Mouse (Mus musculus): Measurements from ENCODE around the gene Dpysl4.

Gene Dpysl4

DNA sequence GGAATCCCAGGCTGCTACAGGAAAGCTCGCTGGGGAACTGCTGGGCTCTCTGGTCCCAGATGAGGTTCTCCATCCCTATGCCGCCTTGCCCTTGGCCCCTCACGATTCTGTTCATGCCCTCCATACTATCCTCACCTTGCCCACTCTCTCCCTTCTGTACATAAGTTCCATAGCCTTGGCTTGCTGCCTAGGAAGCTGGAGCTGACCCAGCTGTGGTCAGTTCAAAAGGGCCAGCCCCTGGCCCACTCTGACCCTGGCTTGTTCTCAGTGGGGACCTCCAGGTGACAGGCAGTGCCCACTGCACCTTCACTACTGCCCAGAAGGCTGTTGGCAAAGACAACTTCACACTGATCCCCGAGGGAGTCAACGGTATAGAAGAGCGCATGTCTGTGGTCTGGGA, 10.6 kb downstream of the Dpysl4 start:
- intact Hi-C loops (cut with DNase I) = no loop called here

DNA sequence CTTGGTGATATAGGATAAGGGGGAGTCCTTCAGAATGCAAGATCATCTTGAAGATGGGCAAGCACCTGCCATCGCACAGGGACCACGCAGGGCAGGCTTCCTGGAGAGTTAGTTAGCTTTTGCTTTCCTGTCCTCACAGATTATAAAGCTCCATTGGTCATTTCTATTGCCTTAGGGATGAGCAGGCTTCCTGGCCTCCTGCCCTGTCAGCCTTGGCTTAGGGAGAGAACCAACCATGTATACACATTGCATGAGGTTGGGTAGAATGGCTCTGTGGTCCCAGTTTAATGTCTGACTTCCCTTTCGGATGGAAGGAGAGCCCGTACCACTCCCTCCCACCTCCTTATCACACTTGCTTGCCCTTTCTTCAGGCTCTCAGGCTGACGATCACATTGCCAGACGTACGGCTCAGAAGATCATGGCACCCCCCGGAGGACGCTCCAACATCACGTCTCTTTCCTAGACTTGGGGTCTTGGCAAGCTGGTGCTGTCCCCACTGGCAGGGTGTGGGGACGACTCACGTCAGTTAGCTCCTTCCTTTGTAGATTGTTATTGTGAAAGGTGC, 14.8 kb downstream of the Dpysl4 start:
- intact Hi-C loops (cut with DNase I) = no loop called here

DNA sequence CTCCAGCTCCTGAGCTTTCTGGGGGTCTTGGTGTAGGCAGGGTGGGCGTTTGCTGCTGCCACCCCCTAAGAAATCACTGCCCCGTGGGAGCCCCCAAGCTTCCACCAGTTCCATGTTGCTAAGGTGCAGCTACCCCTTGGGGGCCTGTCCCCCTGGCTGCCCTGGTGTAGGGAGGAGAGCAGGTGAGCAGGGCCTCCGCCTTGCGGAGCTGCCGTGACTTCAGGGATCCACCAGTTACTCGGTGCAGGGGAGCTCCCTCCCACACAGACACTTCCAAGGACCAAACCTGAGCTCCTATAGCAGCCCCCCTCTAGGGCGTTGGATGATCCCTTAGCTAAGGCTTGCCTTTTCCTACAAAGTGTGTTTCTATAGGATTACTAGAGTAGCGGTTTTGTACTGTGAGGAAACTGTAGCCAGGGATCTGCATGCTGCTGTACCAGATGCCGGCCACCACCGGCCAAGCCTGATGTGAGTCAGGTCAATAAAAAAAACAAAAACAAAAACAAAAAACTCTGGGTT, 15.5 kb downstream of the Dpysl4 start:
- intact Hi-C loops (cut with DNase I) = no loop called here

DNA sequence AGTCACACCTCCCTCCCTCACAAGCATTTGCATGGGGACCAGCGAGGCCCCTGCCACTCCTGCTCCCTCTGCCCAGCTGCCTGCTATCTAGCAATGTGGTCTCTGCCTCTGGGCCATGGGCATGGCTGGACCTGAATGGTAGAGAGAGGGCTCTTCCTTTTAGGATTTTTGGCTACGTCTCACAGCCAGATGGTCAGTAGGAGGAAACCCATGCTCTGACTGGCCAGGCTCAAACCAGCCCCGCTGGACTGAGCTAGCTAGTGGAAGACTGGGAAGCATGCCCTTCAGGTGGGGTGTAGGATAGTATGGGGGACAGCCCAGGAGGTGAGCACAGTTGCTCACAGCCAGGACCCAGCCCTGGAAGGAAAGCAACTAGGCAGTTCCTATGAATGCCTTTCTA, 16.0 kb downstream of the Dpysl4 start:
- intact Hi-C loops (cut with DNase I) = no loop called here

DNA sequence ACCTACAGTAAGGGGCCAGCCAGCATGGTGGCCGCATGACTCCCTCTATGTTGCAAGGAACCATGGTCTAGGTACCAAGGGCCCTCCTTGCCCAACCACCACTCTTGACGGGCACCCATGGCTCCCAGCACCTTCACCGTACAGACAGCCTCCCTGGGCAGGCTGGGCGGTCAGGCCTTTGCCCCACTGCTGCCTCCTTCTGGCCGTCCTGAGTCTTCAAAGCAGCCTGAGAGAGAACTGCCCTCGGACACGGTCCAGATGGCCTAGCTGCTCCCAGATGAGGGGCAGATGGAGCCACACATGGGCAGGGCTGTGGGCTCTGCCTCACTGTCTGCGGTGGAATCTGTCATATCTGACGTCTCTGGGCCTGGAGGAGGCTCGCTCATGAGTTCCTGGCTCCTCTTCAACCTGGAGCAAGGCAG, 18.2 kb downstream of the Dpysl4 start:
- intact Hi-C loops (cut with DNase I) = no loop called here

DNA sequence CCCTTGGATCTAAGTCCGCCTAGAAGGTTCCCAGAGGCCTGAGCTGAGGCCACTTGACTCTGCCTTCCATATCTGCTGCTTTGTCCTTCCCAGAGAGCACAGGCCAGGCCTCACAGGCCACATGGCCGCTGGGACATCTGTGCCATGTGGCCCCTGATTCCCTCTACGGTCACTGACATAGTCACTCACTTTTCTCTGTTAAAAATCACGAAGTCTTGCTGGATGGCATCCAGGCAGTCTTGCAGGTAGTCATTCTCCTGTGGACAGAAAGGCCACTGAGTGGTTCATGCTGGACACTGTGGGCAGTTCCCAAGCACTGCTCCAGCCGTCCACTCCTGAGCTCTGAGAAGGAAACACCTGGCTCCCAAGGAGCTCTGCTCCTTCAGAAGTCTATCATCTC, 19.3 kb downstream of the Dpysl4 start:
- intact Hi-C loops (cut with DNase I) = no loop called here

DNA sequence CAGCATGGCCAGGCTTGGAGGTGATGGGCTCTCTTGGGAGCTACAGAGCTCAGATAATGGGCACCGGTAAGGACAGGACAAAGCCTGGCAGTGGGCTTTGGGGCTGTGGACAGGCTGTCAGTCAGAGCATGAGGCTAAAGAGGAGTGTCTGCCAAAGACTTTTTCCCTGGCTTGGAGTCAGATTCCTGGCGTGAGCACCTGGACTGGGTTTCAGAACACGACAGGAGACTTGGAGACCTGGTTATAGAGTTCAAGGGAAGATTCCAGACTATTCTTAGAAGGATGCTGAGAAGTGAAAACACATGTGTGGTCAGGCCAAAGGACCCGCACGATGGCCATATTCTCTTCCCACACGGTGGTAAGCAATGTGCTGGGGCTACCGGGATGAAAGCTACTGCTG, 19.9 kb downstream of the Dpysl4 start:
- intact Hi-C loops (cut with DNase I) = no loop called here

DNA sequence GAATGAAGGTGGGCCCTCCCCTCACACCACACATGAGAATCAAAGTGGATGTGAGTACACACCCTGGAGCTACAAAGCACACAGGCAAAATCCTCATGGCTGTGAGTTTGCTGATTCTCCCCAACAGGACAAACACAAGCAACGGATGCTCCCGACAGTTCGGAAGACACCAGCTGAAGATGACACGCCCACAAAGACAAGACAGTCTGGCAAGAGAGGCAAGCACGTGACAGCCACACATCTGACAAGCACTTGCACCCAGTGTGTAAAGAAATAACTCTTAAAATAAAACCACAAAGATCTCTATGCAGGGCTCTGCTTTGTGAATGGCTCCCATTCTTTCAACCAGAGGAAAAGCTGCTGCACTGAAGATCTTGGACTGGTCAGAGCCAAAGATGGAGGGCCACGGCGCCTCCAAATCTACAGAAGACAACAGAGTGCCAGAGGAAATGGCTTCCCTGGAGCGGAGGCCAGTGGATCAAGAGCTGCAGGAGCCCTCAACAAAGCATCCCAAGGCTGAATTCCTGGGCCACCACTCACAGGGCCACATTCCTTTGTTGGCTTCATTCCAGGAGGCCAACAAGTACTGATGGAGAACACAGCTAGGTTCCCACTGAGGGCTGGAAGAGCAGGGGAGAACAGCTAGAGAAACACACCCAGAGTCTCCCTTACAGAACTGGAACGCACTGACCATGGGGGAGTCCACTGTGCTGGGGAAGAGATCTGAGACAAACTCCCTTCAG, 22.3 kb downstream of the Dpysl4 start:
- intact Hi-C loops (cut with DNase I) = no loop called here

DNA sequence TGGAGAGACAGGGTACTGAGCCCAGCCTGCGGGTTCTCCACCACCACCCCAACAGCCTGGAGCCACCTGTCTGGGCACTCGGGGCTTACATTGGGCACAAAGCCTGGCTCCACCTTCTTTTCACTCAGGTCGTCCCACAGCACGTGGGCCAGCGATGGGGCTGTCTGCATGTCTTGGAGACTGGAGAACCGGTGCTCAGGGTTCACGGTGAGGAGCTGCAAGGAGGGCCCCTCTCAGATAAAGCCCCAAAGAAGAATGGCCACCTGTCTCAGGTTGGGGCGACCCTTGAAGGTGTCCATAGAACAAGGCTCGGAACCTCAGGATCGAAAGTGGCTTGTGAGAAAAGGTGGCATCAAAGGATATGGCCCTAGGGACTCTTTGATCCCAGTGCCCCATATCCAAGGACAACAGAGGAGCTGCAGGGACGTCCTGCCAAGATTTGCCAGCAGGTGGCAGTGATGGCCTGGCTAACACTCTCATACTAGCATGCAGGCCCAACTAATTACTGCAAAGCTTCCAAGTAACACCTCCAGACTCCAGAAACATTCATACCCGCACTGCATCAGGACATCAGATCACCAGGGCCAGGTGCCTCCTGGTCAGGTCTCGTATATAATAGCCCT, 33.5 kb downstream of the Dpysl4 start:
- intact Hi-C loops (cut with DNase I) = loop anchor here (5.0 kb wide), 1 partner anchor 178 kb away; no protein-coding TSS in a partner anchor

DNA sequence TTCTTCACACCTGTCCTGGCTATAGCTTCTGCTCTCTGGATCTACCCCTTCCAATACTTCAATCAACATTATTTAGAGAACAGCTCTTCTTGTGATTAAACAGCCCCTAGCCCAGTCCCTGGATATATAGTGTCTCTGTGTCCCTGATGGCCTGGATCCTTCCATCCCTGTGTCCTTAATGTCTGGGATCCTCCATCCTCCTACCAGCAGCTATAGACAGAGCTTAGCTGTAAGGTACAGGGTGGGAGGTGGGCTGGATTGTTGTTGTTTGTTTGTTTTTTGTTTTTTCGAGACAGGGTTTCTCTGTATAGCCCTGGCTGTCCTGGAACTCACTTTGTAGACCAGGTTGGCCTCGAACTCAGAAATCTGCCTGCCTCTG, 34.0 kb downstream of the Dpysl4 start:
- intact Hi-C loops (cut with DNase I) = loop anchor here (5.0 kb wide), 2 partner anchors 83 to 178 kb away; no protein-coding TSS in a partner anchor

DNA sequence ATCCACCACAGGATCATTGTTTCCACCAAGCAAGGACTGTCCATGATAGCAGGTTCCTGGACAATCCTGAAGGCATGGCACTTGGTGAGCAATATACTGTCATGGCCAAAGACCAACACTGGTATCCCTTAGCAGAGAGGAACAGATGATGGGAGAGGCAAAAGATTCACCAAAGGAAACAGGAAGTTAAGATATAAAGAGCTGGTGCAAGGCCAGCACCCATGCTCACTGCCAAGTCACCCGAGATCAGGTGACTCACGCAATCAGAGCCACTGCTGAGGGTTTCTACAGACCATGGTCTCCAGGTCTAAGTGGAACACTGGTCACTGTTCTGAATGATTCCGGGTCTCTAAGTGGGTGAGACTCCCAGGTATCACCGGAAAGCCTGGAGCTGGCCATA, 40.1 kb downstream of the Dpysl4 start:
- intact Hi-C loops (cut with DNase I) = no loop called here

DNA sequence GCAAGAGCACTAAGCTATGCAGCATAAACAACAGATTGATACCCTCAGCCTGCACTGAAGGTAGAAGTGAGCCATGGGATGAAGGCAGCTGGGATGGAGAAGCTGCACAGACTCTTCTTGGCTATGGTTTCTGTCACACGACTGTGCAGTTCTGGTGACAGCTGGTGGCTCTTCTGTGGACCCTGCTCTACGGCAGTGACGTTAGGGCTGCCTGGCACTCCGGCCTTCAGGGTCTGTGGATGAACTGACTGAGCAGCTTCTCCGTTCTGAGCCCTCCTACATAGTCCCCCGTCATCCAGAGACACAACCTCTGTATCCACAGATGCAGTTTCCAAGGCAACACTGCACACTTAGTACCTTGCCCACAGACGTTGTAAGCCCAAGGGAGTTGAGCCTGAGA, 40.7 kb downstream of the Dpysl4 start:
- intact Hi-C loops (cut with DNase I) = no loop called here

DNA sequence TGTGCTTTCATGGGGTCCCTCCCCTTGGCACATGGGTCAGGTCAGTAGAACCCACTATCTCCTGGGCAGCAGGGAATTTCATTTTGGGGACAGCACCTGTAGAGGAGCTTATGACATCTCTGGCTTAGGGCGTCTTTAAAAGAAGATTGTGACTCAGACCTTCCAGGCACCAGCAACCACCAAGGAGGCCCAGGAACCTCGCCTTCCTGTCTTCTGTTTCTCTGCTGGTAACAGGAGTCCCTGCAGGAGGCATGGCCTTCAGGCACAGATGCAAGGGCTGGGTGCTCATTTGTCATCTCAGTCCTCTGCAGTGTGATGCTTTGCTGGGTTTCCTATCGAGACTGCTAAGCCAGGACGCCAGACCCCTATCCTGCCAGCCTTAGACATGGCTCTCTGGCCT, 43.2 kb downstream of the Dpysl4 start:
- intact Hi-C loops (cut with DNase I) = no loop called here

DNA sequence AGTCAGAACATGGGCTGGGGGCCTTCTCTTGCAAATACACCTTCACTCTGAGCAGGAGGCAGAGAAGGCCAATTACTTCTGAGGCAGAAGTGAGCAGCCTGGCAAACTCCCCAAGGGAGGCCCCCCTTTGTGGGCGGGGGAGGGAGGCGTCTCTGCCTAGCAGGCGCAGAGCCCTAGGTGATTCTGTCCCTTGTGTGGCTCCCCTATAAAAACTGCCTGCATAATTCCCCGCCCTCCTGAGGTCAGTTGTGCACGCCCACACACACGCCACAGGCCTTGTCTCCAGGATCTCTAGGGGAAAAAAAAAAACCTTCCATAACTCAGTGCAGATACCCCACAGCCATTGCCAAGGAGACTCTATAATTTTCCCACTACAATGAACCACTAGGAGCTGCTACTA, 44.6 kb downstream of the Dpysl4 start:
- intact Hi-C loops (cut with DNase I) = loop anchor here (10.0 kb wide), 1 partner anchor 344 kb away; no protein-coding TSS in a partner anchor

DNA sequence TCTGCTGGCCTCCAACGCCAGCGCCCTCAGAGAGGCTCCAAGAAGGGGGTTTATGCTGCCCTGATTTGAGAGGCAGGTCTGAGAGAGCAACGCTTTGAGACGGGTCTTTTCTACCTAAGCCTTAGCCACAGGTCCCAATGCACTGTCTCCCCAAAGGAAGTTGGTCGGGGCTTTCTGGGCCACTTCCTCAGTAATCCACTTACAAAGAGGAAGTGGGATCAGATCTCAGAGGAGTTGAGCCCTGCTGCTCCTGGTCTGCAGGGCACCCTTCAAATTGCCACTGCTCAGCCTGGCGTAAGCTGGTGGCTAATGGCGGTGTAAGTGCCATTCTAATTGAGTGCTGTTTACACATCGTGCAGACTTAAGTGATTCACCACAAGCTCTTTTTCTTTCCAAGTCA, 45.7 kb downstream of the Dpysl4 start:
- intact Hi-C loops (cut with DNase I) = loop anchor here (10.0 kb wide), 1 partner anchor 343 kb away; no protein-coding TSS in a partner anchor

DNA sequence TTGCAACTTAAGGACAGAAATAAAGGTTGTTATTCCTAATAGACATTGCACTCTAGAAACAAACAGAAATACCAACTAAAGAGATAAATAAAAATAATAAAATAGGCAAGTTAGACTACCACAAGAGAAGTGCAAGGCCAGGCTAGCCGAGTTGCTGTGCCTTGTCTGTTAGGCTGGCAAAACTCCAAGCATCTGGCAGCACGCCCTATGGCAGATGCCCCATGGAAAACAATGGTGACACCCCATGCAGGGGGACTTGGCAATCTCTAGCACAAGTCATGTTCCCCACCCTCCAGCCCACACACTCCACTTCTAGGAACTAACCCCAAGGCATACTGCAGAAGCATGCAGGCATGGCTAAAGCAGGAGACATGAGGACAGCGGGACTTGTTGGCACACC, 47.6 kb downstream of the Dpysl4 start:
- intact Hi-C loops (cut with DNase I) = loop anchor here (10.0 kb wide), 1 partner anchor 341 kb away; no protein-coding TSS in a partner anchor

DNA sequence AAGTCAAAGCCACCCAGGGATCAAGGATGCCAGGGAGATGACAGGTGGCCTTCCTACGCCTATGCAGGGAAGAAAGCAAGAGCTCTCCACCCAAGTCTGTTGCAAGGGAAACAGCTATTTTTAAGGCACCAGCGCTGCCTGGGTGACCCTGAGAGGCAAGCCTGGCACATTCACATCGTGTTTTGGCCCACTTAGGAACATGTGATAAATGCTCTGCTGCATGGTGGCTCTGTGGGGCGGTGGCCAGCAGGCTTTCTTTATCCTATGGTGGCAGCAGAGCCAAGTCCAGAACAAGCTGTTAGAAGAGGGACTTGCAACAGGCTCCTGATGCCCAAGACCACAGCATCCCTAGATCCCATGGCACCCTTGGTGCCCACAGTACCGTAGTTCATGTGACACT, 49.4 kb downstream of the Dpysl4 start:
- intact Hi-C loops (cut with DNase I) = loop anchor here (10.0 kb wide), 1 partner anchor 340 kb away; no protein-coding TSS in a partner anchor

DNA sequence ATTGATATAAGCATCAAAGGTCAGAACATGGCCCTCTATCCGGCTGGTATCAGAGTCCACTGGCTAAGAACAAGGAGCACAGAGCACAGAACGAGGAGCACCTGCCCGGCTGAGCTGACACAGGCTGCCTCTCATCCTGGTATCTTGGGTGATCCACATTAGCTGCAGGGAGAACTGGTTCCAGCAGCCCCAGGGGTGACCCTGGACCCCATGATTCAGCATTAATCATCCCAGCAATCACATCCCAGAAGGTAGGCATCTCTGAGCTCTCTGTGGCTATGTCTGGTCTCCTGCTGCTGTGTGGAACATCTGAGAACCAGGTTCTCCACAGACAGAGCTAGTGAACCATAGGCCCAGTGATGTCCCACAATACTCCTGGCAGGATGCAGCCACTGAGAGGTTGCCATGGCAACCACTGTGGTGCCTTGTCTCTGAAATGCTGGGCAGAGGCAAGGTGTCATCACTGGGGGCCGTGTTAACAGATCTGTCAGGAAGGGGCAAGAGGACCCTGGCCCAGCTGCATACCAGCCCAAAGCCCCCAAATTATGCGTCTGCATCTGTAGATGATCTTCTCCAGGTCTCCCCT, 51.2 kb downstream of the Dpysl4 start:
- intact Hi-C loops (cut with DNase I) = loop anchor here (10.0 kb wide), 1 partner anchor 338 kb away; no protein-coding TSS in a partner anchor

DNA sequence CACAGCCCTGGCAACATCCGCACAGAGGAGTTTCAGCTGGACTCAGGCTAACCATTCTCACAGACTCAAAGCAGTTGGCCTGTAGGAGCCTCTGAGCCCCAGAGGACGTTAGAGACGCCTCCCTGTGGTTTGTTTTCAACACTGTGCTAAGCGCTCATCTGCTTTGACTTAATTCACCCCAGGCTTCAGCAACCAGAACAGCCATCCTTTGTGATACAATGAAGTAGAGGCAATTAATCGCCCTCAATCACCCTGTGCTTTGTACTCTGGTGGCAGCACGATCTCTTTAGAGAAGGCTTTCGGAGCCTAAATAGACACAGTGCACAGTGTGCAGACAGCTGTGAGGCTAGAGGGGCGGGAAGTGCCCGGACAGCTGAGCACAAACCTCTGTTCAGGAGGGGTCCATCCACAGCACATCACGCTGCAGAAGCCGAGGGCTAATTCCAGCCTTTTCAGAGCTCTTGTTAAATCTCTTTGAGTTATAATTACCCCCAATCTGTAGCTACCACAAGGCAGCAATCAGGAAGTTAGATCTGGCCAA, 54.2 kb downstream of the Dpysl4 start:
- intact Hi-C loops (cut with DNase I) = loop anchor here (10.0 kb wide), 1 partner anchor 335 kb away; no protein-coding TSS in a partner anchor

DNA sequence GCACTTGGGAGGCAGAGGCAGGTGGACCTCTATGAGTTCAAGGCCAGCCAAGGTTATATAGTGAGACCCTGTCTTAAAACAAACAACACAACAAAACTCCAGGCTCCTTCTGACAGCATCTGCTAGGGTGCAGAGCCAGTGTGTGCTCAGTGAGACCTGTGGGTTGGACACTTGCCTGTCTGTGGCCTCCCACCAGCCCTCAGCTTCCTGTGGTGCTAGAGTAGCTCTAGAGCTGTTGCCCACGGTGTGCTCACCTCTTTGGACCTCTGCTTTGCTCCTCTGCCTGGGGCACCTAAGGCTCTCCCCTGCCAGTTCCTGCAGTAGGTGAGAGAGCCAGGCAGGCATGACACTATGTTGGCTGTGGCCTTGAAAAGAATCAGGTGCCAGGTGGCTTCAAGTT, 58.0 kb downstream of the Dpysl4 start:
- intact Hi-C loops (cut with DNase I) = no loop called here

DNA sequence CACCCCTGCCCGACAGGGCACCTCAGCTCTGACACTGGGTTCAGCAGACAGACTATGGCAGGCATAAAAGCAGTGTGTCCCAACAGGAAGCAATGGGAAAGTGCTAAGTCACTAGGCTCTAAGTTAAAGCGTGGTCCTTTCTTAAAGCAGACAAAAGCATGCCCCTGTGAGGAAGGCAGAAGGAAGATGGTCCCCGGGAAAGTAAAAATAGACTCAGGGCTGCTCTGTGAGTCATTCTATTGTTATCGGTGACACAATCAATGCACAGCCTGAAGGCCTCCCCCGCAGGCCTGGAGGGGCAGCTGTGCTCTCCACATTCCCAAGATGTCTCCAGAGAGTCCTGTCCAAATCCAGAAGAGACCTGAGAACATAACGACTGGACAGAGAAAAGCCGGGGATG, 60.1 kb downstream of the Dpysl4 start:
- intact Hi-C loops (cut with DNase I) = no loop called here

Measured in adrenal gland (tissue).